Mouse (Mus musculus) kidney, embryonic 15.5 days (tissue): ENCODE results near the gene Ddx39. TPM values are rescaled to one million over a fixed set of nuclear protein-coding genes. Genes with fewer than 3 reads are reported as not detected.
A peak's percentile ranks its signal among the peaks of the same experiment; 100 is the strongest.

Experiments
- ATAC-seq: fragments of 200-750 bp; cut with Nextera tagmentation; replicated peaks from 2 replicates; pipeline ENCODE4 v1.8.0; 2017; ENCODE audit warnings: moderate TSS enrichment; ENCODE audit not compliant: low FRiP score
- H3K27ac ChIP-seq: fragments of 300-500 bp; sonication (generic); 2 replicates; pipeline ENCODE4 v1.5.1; 2015; ENCODE audit warnings: mild to moderate bottlenecking, inconsistent platforms
- H3K27me3 ChIP-seq: fragments of 300-500 bp; sonication (generic); 2 replicates; pipeline ENCODE4 v1.6.1; 2015; ENCODE audit warnings: inconsistent platforms
- H3K36me3 ChIP-seq: fragments of 300-500 bp; sonication (generic); 2 replicates; pipeline ENCODE4 v1.6.1; 2015; ENCODE audit warnings: inconsistent platforms
- H3K4me1 ChIP-seq: fragments of 300-500 bp; sonication (generic); 2 replicates; pipeline ENCODE4 v1.6.1; 2015; ENCODE audit warnings: inconsistent platforms
- H3K4me2 ChIP-seq: fragments of 300-500 bp; sonication (generic); 2 replicates; pipeline ENCODE4 v1.6.1; 2015; ENCODE audit warnings: moderate library complexity, mild to moderate bottlenecking, inconsistent platforms
- H3K4me3 ChIP-seq: fragments of 300-500 bp; sonication (generic); replicated peaks from 2 replicates; pipeline ENCODE4 v1.5.1; 2015; ENCODE audit warnings: mild to moderate bottlenecking, inconsistent platforms
- H3K9ac ChIP-seq: fragments of 300-500 bp; sonication (generic); 2 replicates; pipeline ENCODE4 v1.6.1; 2015; ENCODE audit warnings: mild to moderate bottlenecking, inconsistent platforms
- H3K9me3 ChIP-seq: fragments of 300-500 bp; sonication (generic); replicated peaks from 2 replicates; pipeline ENCODE4 v1.6.1; 2016; ENCODE audit warnings: inconsistent platforms
- WGBS: fragments of 180-500 bp; shearing (Covaris S2); methylation state at CpG from one replicate; pipeline ENCODE4 v1.1.7; 2015; ENCODE audit warnings: mixed read lengths; 5-methylcytosine and 5-hydroxymethylcytosine counted together
- polyA plus RNA-seq: library from polyadenylated mRNA; unstranded; fragments of >200 nt; fragmentation: Nextera tagmentation; extraction: Ambion mirVana; gene quantifications from 2 replicates; pipeline ENCODE4 v1.2.1, GENCODE M21; 2015

The Ddx39 gene
- polyA plus RNA-seq, 1 experiment from 2014 or later = 189 TPM

- Histone ChIP-seq H3K27me3 (no peaks in the 10 kb centered on the region), H3K27ac (no peak overlapping the region), H3K4me1 (peaks cover 9% of the 10 kb centered on the region), H3K9ac (no peak overlapping the region), H3K4me2 (no peak overlapping the region), H3K9me3 (no peaks in the 10 kb centered on the region), H3K4me3 (no peak overlapping the region), H3K36me3 (peaks cover 80% of the 10 kb centered on the region)
- 95% methylated on average over 9 of the region's 9 CpGs for WGBS
- ATAC-seq = no peak
These were observed 30.5 kb upstream of the Ddx39 start for GRCm38 (mm10) chr8:83684517-83684916.

DNA sequence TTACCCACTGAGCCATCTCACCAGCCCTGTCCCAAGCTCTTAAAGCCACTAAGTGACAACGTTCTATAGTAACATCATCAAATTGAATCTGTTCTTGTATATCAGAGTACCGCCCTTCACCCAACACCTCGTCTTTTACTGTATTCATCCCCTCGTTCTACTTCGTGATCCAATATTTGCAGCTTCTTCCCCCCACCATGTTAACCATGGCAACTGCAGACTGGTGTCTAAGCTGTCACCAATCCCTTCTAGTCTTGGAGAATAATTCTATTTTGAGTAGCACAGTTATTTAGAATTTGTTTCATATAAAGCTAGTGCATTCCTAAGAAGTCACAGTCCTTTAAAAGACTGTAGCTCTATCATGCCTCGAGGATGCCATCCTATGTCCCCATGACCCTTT is 25.7 kb upstream of the Ddx39 start:
- H3K9me3 ChIP-seq = no peaks in the 10 kb centered on the region
- peaks cover 7% of the 10 kb centered on the region for H3K4me1 ChIP-seq
- no peak overlapping the region for H3K9ac ChIP-seq
- 93% methylated on average over 6 of the region's 6 CpGs for WGBS
- H3K4me3 ChIP-seq = no peak overlapping the region
- H3K4me2 ChIP-seq = no peak overlapping the region
- H3K27me3 ChIP-seq = no peaks in the 10 kb centered on the region
- no peak for ATAC-seq
- H3K27ac ChIP-seq = no peak overlapping the region
- H3K36me3 ChIP-seq = peaks cover 76% of the 10 kb centered on the region

- Histone ChIP-seq H3K9ac (no peak overlapping the region), H3K4me3 (no peak overlapping the region), H3K27ac (peak overlapping the region; percentile 42; the same call in 1 of the 2 replicates), H3K4me2 (no peak overlapping the region), H3K4me1 (peaks cover 47% of the 10 kb centered on the region), H3K27me3 (no peaks in the 10 kb centered on the region), H3K9me3 (no peaks in the 10 kb centered on the region), H3K36me3 (peaks cover 41% of the 10 kb centered on the region)
- ATAC-seq = no peak
- 80% methylated on average over 10 of the region's 10 CpGs for WGBS
These were observed 21.3 kb upstream of the Ddx39 start for GRCm38 (mm10) chr8:83693609-83694236.

- no peaks in the 10 kb centered on the region for H3K9me3 ChIP-seq
- no peak overlapping the region for H3K4me3 ChIP-seq
- no peak overlapping the region for H3K4me2 ChIP-seq
- 72% methylated on average over 11 of the region's 11 CpGs for WGBS
- H3K27ac ChIP-seq = peak overlapping the region; percentile 42
- H3K4me1 ChIP-seq = peaks cover 52% of the 10 kb centered on the region
- ATAC-seq = no peak
- H3K9ac ChIP-seq = no peak overlapping the region
- peaks cover 35% of the 10 kb centered on the region for H3K36me3 ChIP-seq
- no peaks in the 10 kb centered on the region for H3K27me3 ChIP-seq
These were observed 20.4 kb upstream of the Ddx39 start for GRCm38 (mm10) chr8:83694369-83695160.

DNA sequence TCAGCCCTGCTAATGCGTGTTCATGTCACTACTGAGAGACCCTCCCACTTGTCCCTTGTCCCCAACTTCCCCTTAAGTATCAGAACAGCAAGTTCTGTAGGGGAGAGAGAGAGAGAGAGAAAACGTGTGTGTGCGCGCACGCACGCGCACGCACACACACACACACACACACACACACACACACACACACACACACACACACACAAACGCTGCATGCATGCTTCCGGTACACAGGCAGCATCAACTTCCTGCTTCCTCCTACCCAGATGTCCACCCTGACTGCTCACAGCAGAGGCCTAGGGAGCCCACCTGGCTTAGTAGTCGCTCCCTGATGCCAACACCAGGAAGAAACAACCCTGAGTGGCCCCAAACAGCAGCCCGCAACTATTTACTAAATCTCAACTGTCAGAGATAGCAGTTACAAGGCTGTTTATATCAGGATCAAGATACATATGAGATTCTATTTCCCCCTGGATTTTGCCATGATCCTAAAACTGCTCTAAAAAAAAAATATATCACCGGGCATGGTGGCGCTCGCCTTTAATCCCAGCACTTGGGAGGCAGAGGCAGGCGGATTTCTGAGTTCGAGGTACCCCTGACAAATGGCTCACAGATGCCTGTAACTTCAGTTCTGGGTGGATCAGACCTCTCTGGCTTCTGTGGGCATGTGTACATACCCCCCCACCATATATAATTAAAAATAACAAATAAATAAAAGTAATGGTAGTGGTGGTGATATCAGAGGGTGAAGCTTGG is 19.4 kb upstream of the Ddx39 start:
- WGBS = 81% methylated on average over 8 of the region's 17 CpGs
- Histone ChIP-seq H3K36me3 (peaks cover 25% of the 10 kb centered on the region), H3K4me3 (no peak overlapping the region), H3K9me3 (no peaks in the 10 kb centered on the region), H3K4me1 (peaks cover 62% of the 10 kb centered on the region), H3K27ac (peak overlapping the region; percentile 42; the same call in 1 of the 2 replicates), H3K4me2 (no peak overlapping the region), H3K9ac (no peak overlapping the region), H3K27me3 (no peaks in the 10 kb centered on the region)
- ATAC-seq = no peak

DNA sequence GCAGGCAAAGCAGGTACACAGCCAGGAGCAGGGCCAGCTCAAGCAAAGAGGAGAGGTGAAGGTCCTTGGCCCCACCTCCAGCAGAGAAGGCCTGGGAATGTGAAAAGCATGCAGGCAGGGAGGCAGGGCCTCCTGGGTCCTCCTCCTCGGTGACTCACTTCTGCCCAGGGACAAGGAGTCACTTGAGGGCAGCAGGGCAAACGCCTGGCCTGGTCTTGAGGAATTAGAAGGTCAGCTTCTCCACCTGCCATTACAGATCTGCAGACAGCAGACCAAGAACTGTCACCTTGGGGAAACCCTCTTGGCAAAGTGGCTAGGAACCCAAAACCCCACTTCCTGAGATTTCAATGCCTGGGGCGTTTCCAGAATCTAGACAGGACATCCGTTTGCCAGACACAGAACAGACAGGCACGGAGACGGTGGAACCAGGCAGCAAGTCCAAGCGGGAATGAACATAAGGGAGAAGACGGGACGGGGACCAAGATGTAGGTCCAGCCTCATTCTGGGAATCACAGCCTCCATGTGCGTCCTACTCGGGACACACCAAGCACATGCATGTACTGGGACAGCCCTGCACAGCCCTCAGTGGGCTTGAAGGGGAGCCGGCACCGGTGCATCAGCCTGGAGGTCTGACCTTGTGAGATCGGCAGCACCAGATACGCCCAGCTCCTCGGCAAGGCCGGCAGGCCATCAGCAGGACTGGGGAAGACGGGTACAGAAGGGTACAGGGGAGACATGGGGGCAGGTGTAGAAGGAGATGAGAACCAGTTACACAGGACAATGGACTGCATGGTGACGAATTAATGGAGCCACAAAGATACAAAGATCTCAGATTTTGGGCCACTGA is 17.4 kb upstream of the Ddx39 start:
- Histone ChIP-seq H3K9ac (peak overlapping the region; percentile 86; the same call in 1 of the 2 replicates), H3K4me1 (peaks cover 66% of the 10 kb centered on the region), H3K4me2 (peak overlapping the region; percentile 76), H3K27me3 (no peaks in the 10 kb centered on the region), H3K9me3 (no peaks in the 10 kb centered on the region), H3K36me3 (peaks cover 4% of the 10 kb centered on the region), H3K27ac (peak overlapping the region; percentile 89), H3K4me3 (peak overlapping the region; percentile 74)
- ATAC-seq = 0 out of 2 replicates have a peak, but pooled peaks have one; percentile 1
- 33% methylated on average over 19 of the region's 19 CpGs for WGBS

DNA sequence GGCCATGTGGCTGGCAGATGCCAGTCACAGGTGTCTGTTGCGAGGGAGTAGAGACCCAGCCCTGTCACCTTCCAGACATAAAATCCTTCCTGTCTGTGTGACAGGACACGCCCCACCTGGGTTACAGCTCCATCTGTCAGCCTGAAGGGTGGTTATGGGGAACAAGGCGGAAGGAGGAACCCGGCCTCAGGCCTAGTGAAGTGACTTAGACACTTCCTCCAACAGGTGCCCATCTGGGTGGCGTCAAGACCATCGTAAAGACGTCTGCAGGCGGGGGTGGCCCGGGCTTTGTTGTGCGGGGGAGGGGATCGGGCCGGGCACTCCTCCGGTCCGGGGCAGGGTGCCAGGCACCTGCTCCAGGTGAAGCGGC is 16.7 kb upstream of the Ddx39 start:
- ATAC-seq = peak; percentile 27
- Histone ChIP-seq H3K9me3 (no peaks in the 10 kb centered on the region), H3K4me1 (peaks cover 66% of the 10 kb centered on the region), H3K4me2 (peak overlapping the region; percentile 76), H3K4me3 (peak overlapping the region; percentile 74), H3K36me3 (no peaks in the 10 kb centered on the region), H3K9ac (peak overlapping the region; percentile 86), H3K27ac (peak overlapping the region; percentile 89), H3K27me3 (no peaks in the 10 kb centered on the region)
- WGBS = 1% methylated on average over 15 of the region's 15 CpGs

- H3K9me3 ChIP-seq = no peaks in the 10 kb centered on the region
- no peaks in the 10 kb centered on the region for H3K27me3 ChIP-seq
- peak within 1 kb of the TSS; percentile 76 for H3K4me2 ChIP-seq
- H3K9ac ChIP-seq = peak within 1 kb of the TSS; percentile 86
- peaks cover 63% of the 10 kb centered on the region for H3K4me1 ChIP-seq
- H3K27ac ChIP-seq = peak within 1 kb of the TSS; percentile 89
- under 1% methylated on average over 84 of the region's 85 CpGs for WGBS
- ATAC-seq = peak; percentile 93
- H3K4me3 ChIP-seq = peak within 1 kb of the TSS; percentile 74
- H3K36me3 ChIP-seq = no peaks in the 10 kb centered on the region
These were observed 16.1 kb upstream of the Ddx39 start, which contains the start of gene Pkn1 for GRCm38 (mm10) chr8:83698661-83699453. Pkn1 (minus strand) TSS chr8:83699179.

GRCm38 (mm10) chr8:83699566-83699965 is 15.4 kb upstream of the Ddx39 start:
- Histone ChIP-seq H3K27me3 (no peaks in the 10 kb centered on the region), H3K9me3 (no peaks in the 10 kb centered on the region), H3K4me3 (peak overlapping the region; percentile 74), H3K27ac (peak overlapping the region; percentile 89), H3K36me3 (no peaks in the 10 kb centered on the region), H3K9ac (peak overlapping the region; percentile 86), H3K4me1 (peaks cover 56% of the 10 kb centered on the region), H3K4me2 (peak overlapping the region; percentile 76)
- ATAC-seq = no peak
- WGBS = 10% methylated on average over 9 of the region's 9 CpGs

GRCm38 (mm10) chr8:83700423-83701085 is 14.4 kb upstream of the Ddx39 start:
- Histone ChIP-seq H3K36me3 (no peaks in the 10 kb centered on the region), H3K27ac (peak overlapping the region; percentile 32; the same call in 1 of the 2 replicates), H3K9ac (no peak overlapping the region), H3K4me1 (peaks cover 46% of the 10 kb centered on the region), H3K9me3 (no peaks in the 10 kb centered on the region), H3K27me3 (no peaks in the 10 kb centered on the region), H3K4me3 (no peak overlapping the region), H3K4me2 (peak overlapping the region; percentile 76; the same call in 1 of the 2 replicates)
- ATAC-seq = no peak
- 76% methylated on average over 9 of the region's 9 CpGs for WGBS
